Mouse (Mus musculus): ENCODE data around the gene Sco1. TPM values are rescaled to one million over a fixed set of nuclear protein-coding genes. Genes with fewer than 3 reads are reported as not detected.

Sco1 gene
- polyA plus RNA-seq (2012): 3.3 and 4.5 TPM in 2 replicates

GRCm38 (mm10) chr11:67052321-67052952 lies at the start of gene Sco1, which contains the start of gene Adprm:
Gene Sco1, plus strand, starts transcription at chr11:67052670.
Gene Adprm, minus strand, starts transcription at chr11:67052594.

DNA sequence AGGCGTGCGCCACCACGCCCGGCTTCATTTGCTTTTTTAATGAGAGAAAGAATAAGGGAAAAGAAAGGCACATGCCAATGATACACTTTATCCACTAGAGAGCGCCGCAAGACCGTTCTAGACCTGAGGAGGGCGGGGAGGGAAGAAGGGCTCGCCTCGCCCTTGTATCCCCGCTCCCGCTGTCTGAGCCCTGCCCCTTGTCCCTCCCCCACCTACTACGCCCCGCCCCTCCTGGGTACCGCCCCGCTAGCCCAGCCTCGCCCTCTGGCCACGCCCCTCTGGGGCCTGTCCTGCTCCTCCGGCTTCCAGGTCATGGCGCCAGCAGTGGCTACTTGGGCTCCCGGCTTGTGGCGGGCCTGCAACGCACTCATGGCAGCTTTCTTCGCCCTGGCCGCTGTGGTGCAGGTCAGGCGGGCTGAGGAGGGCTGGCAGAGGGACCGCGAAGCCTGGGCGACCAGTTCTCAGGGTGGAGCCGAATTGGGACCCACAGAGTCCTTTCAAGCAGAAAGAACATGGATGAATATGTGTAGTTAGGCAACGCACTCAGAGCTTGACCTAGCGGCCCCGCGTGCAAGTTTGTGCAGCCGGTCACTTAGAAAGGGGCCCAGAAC lies 27.5 kb upstream of the Sco1 start, which contains the start of gene Tmem220:
Gene Tmem220 (plus strand): TSS at position 288 of the 611 bp plus-strand sequence.

GRCm38 (mm10) chr11:67078000-67078399 lies 25.5 kb downstream of the Sco1 start, which contains the start of gene Myh3:
Gene Myh3, plus strand, starts transcription at chr11:67078300.

Other genes starting within 250 kb of the Sco1 start
- gene Pirt, start 140.7 kb upstream of the Sco1 start, polyA plus RNA-seq (2012): 0.01 TPM in 1 of 2 replicates, not detected in the other
- not detected in 2 replicates for gene Tmem238l, start 96.0 kb upstream of the Sco1 start, polyA plus RNA-seq (2012)
- 0.08 and 0.29 TPM in 2 replicates for gene Tmem220, start 27.5 kb upstream of the Sco1 start, polyA plus RNA-seq (2012)
- gene Adprm, start 76 bp upstream of the Sco1 start, polyA plus RNA-seq (2012): 1.5 and 1.6 TPM in 2 replicates
- gene Myh3, start 25.6 kb downstream of the Sco1 start, polyA plus RNA-seq (2012): not detected in 2 replicates
- gene Myh2, start 118.4 kb downstream of the Sco1 start, polyA plus RNA-seq (2012): not detected in 2 replicates
- gene Myh1, start 147.4 kb downstream of the Sco1 start, polyA plus RNA-seq (2012): not detected in 2 replicates
- not detected in 2 replicates for gene Myh4, start 185.4 kb downstream of the Sco1 start, polyA plus RNA-seq (2012)
- gene Myh8, start 224.5 kb downstream of the Sco1 start, polyA plus RNA-seq (2012): 0.03 TPM in 1 of 2 replicates, not detected in the other